8 mouse cellular contexts compared by ENCODE assay signal in genomic region chr11:106158081-106158929, GRCm38 (mm10). TPM values are rescaled to one million over a fixed set of nuclear protein-coding genes. Genes with fewer than 3 reads are reported as not detected.
A peak's percentile ranks its signal among the peaks of the same experiment; 100 is the strongest.
DNase-seq lines count a peak whose midpoint lies in the region; ATAC-seq and TF ChIP-seq lines count a peak whose summit lies in the region.

No protein-coding gene starts in this region.

- peak overlapping the region; percentile 93 for H3K4me3 ChIP-seq in bone marrow, adult 2 months (replicated peaks; ENCODE audit: control insufficient read depth, low read depth, low read length)
- peak overlapping the region; percentile 84 to 91; a peak in 3 of 4 replicates for H3K4me3 ChIP-seq in heart, embryonic 14.5 days (ENCODE audit: control insufficient read depth in 1 of 2, insufficient read depth in 1 of 2, low read depth in 1 of 2, low read length in 2 of 2)
- peak overlapping the region; percentile 83 for H3K4me3 ChIP-seq in limb, embryonic 14.5 days (replicated peaks; ENCODE audit: low read length)
- H3K4me3 ChIP-seq in midbrain, embryonic 14.5 days (replicated peaks; ENCODE audit: low read depth, low read length), result peak overlapping the region; percentile 80

- peaks cover 44% of the 10 kb centered on the region for H3K36me3 ChIP-seq in heart, embryonic 14.5 days (ENCODE audit: control insufficient read depth, insufficient read depth, low read length)
- peaks cover 56% of the 10 kb centered on the region for H3K36me3 ChIP-seq in limb, embryonic 14.5 days (ENCODE audit: control insufficient read depth, insufficient read depth, low read length)
- H3K36me3 ChIP-seq in midbrain, embryonic 14.5 days (ENCODE audit: control insufficient read depth, insufficient read depth, low read length), result peaks cover 37% of the 10 kb centered on the region

- no peak for TF ChIP-seq POLR2A in bone marrow, adult 2 months (IDR thresholded peaks at IDR 0.05; ENCODE audit: borderline replicate concordance, control insufficient read depth, low read depth, low read length)
- no peak for TF ChIP-seq POLR2A in limb, embryonic 14.5 days (IDR thresholded peaks at IDR 0.05; ENCODE audit: borderline replicate concordance, extremely low read depth, insufficient read depth, insufficient read length)

- no peaks in the 10 kb centered on the region for H3K27me3 ChIP-seq in heart, embryonic 14.5 days (ENCODE audit: control insufficient read depth, insufficient read depth, low read length)
- no peaks in the 10 kb centered on the region for H3K27me3 ChIP-seq in limb, embryonic 14.5 days (ENCODE audit: control insufficient read depth, insufficient read depth, low read length)
- H3K27me3 ChIP-seq in midbrain, embryonic 14.5 days (ENCODE audit: control insufficient read depth, insufficient read depth, low read length), result no peaks in the 10 kb centered on the region

- no peaks in the 10 kb centered on the region for H3K9me3 ChIP-seq in heart, embryonic 14.5 days (ENCODE audit: control insufficient read depth, low read length)
- H3K9me3 ChIP-seq in limb, embryonic 14.5 days (ENCODE audit: control insufficient read depth, low read length), result no peaks in the 10 kb centered on the region
- no peaks in the 10 kb centered on the region for H3K9me3 ChIP-seq in midbrain, embryonic 14.5 days (ENCODE audit: control insufficient read depth, low read length)

- 17% methylated on average over 14 of the region's 14 CpGs for WGBS in bone marrow, adult 2 months
- WGBS in heart, embryonic 14.5 days, result 63% methylated on average over 14 of the region's 14 CpGs
- WGBS in limb, embryonic 14.5 days, result 54% methylated on average over 13 of the region's 14 CpGs
- 50% methylated on average over 14 of the region's 14 CpGs for WGBS in midbrain, embryonic 14.5 days

- DNase-seq in layer of hippocampus, postnatal 10 days (ENCODE audit: low spot score in 2 of 2), result peak; percentile 48 to 56
- no peak for DNase-seq in layer of hippocampus, adult 11-12 months (ENCODE audit: low spot score)
- DNase-seq in limb, embryonic 14.5 days (ENCODE audit: low spot score), result no peak
- peak; percentile 41 for DNase-seq in midbrain, embryonic 14.5 days
- peak; percentile 77 for DNase-seq in thymus, postnatal 4 days
- no peak for DNase-seq in ovary, adult 18-20 months (ENCODE audit: low spot score)

- peaks cover 6% of the 10 kb centered on the region for H3K4me1 ChIP-seq in bone marrow, adult 2 months (ENCODE audit: control insufficient read depth, insufficient read depth, low read length)
- peaks cover 12 to 27% of the 10 kb centered on the region in 2 experiments for H3K4me1 ChIP-seq in heart, embryonic 14.5 days (ENCODE audit: control insufficient read depth in 2 of 2, insufficient read depth in 2 of 2, low read length in 2 of 2)
- H3K4me1 ChIP-seq in limb, embryonic 14.5 days (ENCODE audit: control insufficient read depth, insufficient read depth, low read length), result peaks cover 21% of the 10 kb centered on the region
- H3K4me1 ChIP-seq in midbrain, embryonic 14.5 days (ENCODE audit: control insufficient read depth, insufficient read depth, low read length), result peaks cover 26% of the 10 kb centered on the region

- H3K4me2 ChIP-seq in heart, embryonic 14.5 days (ENCODE audit: low read length), result peak overlapping the region; percentile 95
- peak overlapping the region; percentile 62 for H3K4me2 ChIP-seq in limb, embryonic 14.5 days (replicated peaks; ENCODE audit: low read depth, low read length, severe bottlenecking)
- H3K4me2 ChIP-seq in midbrain, embryonic 14.5 days (ENCODE audit: low read length), result peak overlapping the region; percentile 90

- H3K27ac ChIP-seq in bone marrow, adult 2 months (ENCODE audit: control insufficient read depth, insufficient read depth, low read depth, low read length, poor library complexity), result peak overlapping the region; percentile 99
- peak overlapping the region in 1 of 2 experiments; percentile 88; a peak in 1 of 4 replicates for H3K27ac ChIP-seq in heart, embryonic 14.5 days (replicated peaks in 1 of 2; ENCODE audit: control insufficient read depth in 1 of 2, insufficient read depth in 1 of 2, low read depth in 2 of 2, low read length in 2 of 2)
- peak overlapping the region; percentile 95 for H3K27ac ChIP-seq in limb, embryonic 14.5 days (replicated peaks; ENCODE audit: low read depth, low read length)
- H3K27ac ChIP-seq in midbrain, embryonic 14.5 days (replicated peaks; ENCODE audit: low read depth, low read length), result peak overlapping the region; percentile 99

- peak; percentile 79 for TF ChIP-seq CTCF in bone marrow, adult 2 months (IDR thresholded peaks at IDR 0.05; ENCODE audit: control insufficient read depth, insufficient read depth, low read length)

- no peak for ATAC-seq in heart, embryonic 14.5 days (ENCODE audit: insufficient number of reproducible peaks, insufficient read depth, low FRiP score, low read depth)
- ATAC-seq in limb, embryonic 14.5 days (ENCODE audit: low FRiP score, low read depth), result no peak
- ATAC-seq in midbrain, embryonic 14.5 days (ENCODE audit: low FRiP score, low TSS enrichment), result no peak

- peak overlapping the region; percentile 92; the same call in 1 of the 2 replicates for H3K9ac ChIP-seq in heart, embryonic 14.5 days (ENCODE audit: low read length)
- H3K9ac ChIP-seq in limb, embryonic 14.5 days (ENCODE audit: low read depth, low read length, severe bottlenecking), result peak overlapping the region; percentile 95
- H3K9ac ChIP-seq in midbrain, embryonic 14.5 days (replicated peaks; ENCODE audit: low read length), result peak overlapping the region; percentile 97

RNA-seq across cellular contexts. Expression of gene Gm10840, which starts 2.3 kb away (rescaled TPM):
- not detected for total RNA-seq in layer of hippocampus, postnatal 10 days (2021)
- polyA plus RNA-seq in bone marrow, adult 2 months (2011; ENCODE audit: insufficient read depth, insufficient read length, low replicate concordance, missing spikeins), result not detected in 2 replicates
- not detected in 2 replicates for polyA plus RNA-seq in heart, embryonic 14.5 days (2014; fragmentation: Nextera tagmentation; extraction: Ambion mirVana)
- not detected in 2 replicates for polyA plus RNA-seq in limb, embryonic 14.5 days (2012; rRNA removed)
- not detected in 2 replicates for polyA plus RNA-seq in limb, embryonic 14.5 days (2014; fragmentation: Nextera tagmentation; extraction: Ambion mirVana)
- polyA plus RNA-seq in midbrain, embryonic 14.5 days (2014; fragmentation: Nextera tagmentation; extraction: Ambion mirVana), result not detected in 2 replicates

RNA-seq across cellular contexts. Expression of gene Limd2, which starts 2.4 kb away (rescaled TPM):
- total RNA-seq in layer of hippocampus, postnatal 10 days (2021), result 100 to 1,000 TPM; 100 to 112 TPM
- 45.8 and 98.2 TPM in 2 replicates for polyA plus RNA-seq in bone marrow, adult 2 months (2011; ENCODE audit: insufficient read depth, insufficient read length, low replicate concordance, missing spikeins)
- 80.2 and 84.6 TPM in 2 replicates for polyA plus RNA-seq in heart, embryonic 14.5 days (2014; fragmentation: Nextera tagmentation; extraction: Ambion mirVana)
- polyA plus RNA-seq in limb, embryonic 14.5 days (2012; rRNA removed), result 148 and 169 TPM in 2 replicates
- 237 and 260 TPM in 2 replicates for polyA plus RNA-seq in limb, embryonic 14.5 days (2014; fragmentation: Nextera tagmentation; extraction: Ambion mirVana)
- 161 and 171 TPM in 2 replicates for polyA plus RNA-seq in midbrain, embryonic 14.5 days (2014; fragmentation: Nextera tagmentation; extraction: Ambion mirVana)

RNA-seq across cellular contexts. Expression of gene Strada, which starts 43.7 kb away (rescaled TPM):
- 10 to 100 TPM; 28.8 to 32.3 TPM for total RNA-seq in layer of hippocampus, postnatal 10 days (2021)
- polyA plus RNA-seq in bone marrow, adult 2 months (2011; ENCODE audit: insufficient read depth, insufficient read length, low replicate concordance, missing spikeins), result 9.2 and 21.7 TPM in 2 replicates
- 19.4 and 21.8 TPM in 2 replicates for polyA plus RNA-seq in heart, embryonic 14.5 days (2014; fragmentation: Nextera tagmentation; extraction: Ambion mirVana)
- 46.8 and 62.2 TPM in 2 replicates for polyA plus RNA-seq in limb, embryonic 14.5 days (2012; rRNA removed)
- 24.0 and 28.5 TPM in 2 replicates for polyA plus RNA-seq in limb, embryonic 14.5 days (2014; fragmentation: Nextera tagmentation; extraction: Ambion mirVana)
- 30.0 and 30.5 TPM in 2 replicates for polyA plus RNA-seq in midbrain, embryonic 14.5 days (2014; fragmentation: Nextera tagmentation; extraction: Ambion mirVana)

RNA-seq across cellular contexts. Expression of gene Ccdc47, which starts 57.8 kb away (rescaled TPM):
- 100 to 1,000 TPM; 101 to 102 TPM for total RNA-seq in layer of hippocampus, postnatal 10 days (2021)
- polyA plus RNA-seq in bone marrow, adult 2 months (2011; ENCODE audit: insufficient read depth, insufficient read length, low replicate concordance, missing spikeins), result 24.4 and 27.9 TPM in 2 replicates
- 69.8 and 75.9 TPM in 2 replicates for polyA plus RNA-seq in heart, embryonic 14.5 days (2014; fragmentation: Nextera tagmentation; extraction: Ambion mirVana)
- 43.6 and 48.8 TPM in 2 replicates for polyA plus RNA-seq in limb, embryonic 14.5 days (2012; rRNA removed)
- 63.7 and 66.1 TPM in 2 replicates for polyA plus RNA-seq in limb, embryonic 14.5 days (2014; fragmentation: Nextera tagmentation; extraction: Ambion mirVana)
- polyA plus RNA-seq in midbrain, embryonic 14.5 days (2014; fragmentation: Nextera tagmentation; extraction: Ambion mirVana), result 48.7 and 87.5 TPM in 2 replicates

RNA-seq across cellular contexts. Expression of gene Ddx42, which starts 58.4 kb away (rescaled TPM):
- total RNA-seq in layer of hippocampus, postnatal 10 days (2021), result 10 to 100 TPM; 70.6 to 80.4 TPM
- polyA plus RNA-seq in bone marrow, adult 2 months (2011; ENCODE audit: insufficient read depth, insufficient read length, low replicate concordance, missing spikeins), result 20.2 and 33.5 TPM in 2 replicates
- 43.0 and 44.9 TPM in 2 replicates for polyA plus RNA-seq in heart, embryonic 14.5 days (2014; fragmentation: Nextera tagmentation; extraction: Ambion mirVana)
- polyA plus RNA-seq in limb, embryonic 14.5 days (2012; rRNA removed), result 35.3 and 50.4 TPM in 2 replicates
- polyA plus RNA-seq in limb, embryonic 14.5 days (2014; fragmentation: Nextera tagmentation; extraction: Ambion mirVana), result 63.9 and 73.3 TPM in 2 replicates
- polyA plus RNA-seq in midbrain, embryonic 14.5 days (2014; fragmentation: Nextera tagmentation; extraction: Ambion mirVana), result 56.3 and 88.3 TPM in 2 replicates

Comparison
In these comparisons a context has a peak if more than half of its experiments do, and no peak if none do; other contexts are left out.
1. DNase-seq: peak in layer of hippocampus, postnatal 10 days (2 of 2), midbrain, embryonic 14.5 days (single experiment) and thymus, postnatal 4 days (single experiment); none in layer of hippocampus, adult 11-12 months (single experiment), limb, embryonic 14.5 days (single experiment) and ovary, adult 18-20 months (single experiment).
2. Peak in every context shown above with its lines, with median percentiles within 50 percentile points of each other: H3K4me3 ChIP-seq, H3K4me2 ChIP-seq and H3K9ac ChIP-seq.